8 mouse cellular contexts compared by ENCODE assay signal in genomic region chr6:118138731-118139709, GRCm38 (mm10). TPM values are rescaled to one million over a fixed set of nuclear protein-coding genes. Genes with fewer than 3 reads are reported as not detected.
DNase-seq lines count a peak whose midpoint lies in the region; TF ChIP-seq lines count a peak whose summit lies in the region.

Gene Csgalnact2 (minus strand): TSS chr6:118139140.

- intact Hi-C loops in gastrocnemius, adult 2 months (cut with DNase I): loop anchor here (5.0 kb wide), 1 partner anchor 278 kb away; the partner anchor contains the start of gene Bms1

- H3K27me3 ChIP-seq in megakaryocyte, embryonic 14.5 days (replicated peaks): no peaks in the 10 kb centered on the region

- DNase-seq in WW6 (ENCODE audit: low read depth, low spot score): peak; percentile 87
- DNase-seq in cerebellum, postnatal 4 days (ENCODE audit: low spot score in 2 of 2): peak; percentile 90 to 95
- DNase-seq in gastrocnemius, adult 2 months: peak; percentile 97
- DNase-seq in hindlimb bud, embryonic 11.5 days (ENCODE audit: extremely low spot score, low read depth, low spot score): peak; percentile 56
- DNase-seq in left cerebral cortex, adult 8-10 months (ENCODE audit: low spot score in 2 of 2): peak; percentile 76 to 86
- peak; percentile 93 to 94 for DNase-seq in right cerebral cortex, postnatal 10 days (ENCODE audit: low spot score in 2 of 2)
- peak; percentile 97 for DNase-seq in urinary bladder, postnatal 25 days (ENCODE audit: low spot score)

- peak within 1 kb of the TSS; percentile 87 for H3K4me3 ChIP-seq in gastrocnemius, adult 2 months
- peak within 1 kb of the TSS; percentile 93 for H3K4me3 ChIP-seq in megakaryocyte, embryonic 14.5 days (replicated peaks)

- peaks cover 7% of the 10 kb centered on the region; the same call in 1 of the 2 replicates for H3K9me3 ChIP-seq in megakaryocyte, embryonic 14.5 days

- H3K4me1 ChIP-seq in megakaryocyte, embryonic 14.5 days: peaks cover 72% of the 10 kb centered on the region

- TF ChIP-seq CTCF in gastrocnemius, adult 2 months (IDR thresholded peaks at IDR 0.05): peak; percentile 28; the same call in 1 of the 2 replicates

- H3K27ac ChIP-seq in gastrocnemius, adult 2 months: peak within 1 kb of the TSS; percentile 95

- no peaks in the 10 kb centered on the region for H3K36me3 ChIP-seq in megakaryocyte, embryonic 14.5 days (replicated peaks; ENCODE audit: low read length)

RNA-seq across cellular contexts. Expression of gene Csgalnact2, which starts in this region (rescaled TPM):
- 10 to 100 TPM; 30.9 to 32.8 TPM for total RNA-seq in gastrocnemius, adult 2 months (2021)
- total RNA-seq in left cerebral cortex, adult 8-10 months (2022): 10 to 100 TPM; 10.6 to 13.7 (median 11.5) TPM
- polyA plus RNA-seq in megakaryocyte, embryonic 14.5 days (2012; ENCODE audit: insufficient read depth, low replicate concordance): 3.6 and 3.9 TPM in 2 replicates

Comparison
In these comparisons a context has a peak if more than half of its experiments do, and no peak if none do; other contexts are left out.
1. Peak in every context shown above with its lines: DNase-seq, H3K4me3 ChIP-seq and H3K27ac ChIP-seq.